ENCODE assay signal across 7 mouse cellular contexts in genomic region chr4:72199571-72200558, GRCm38 (mm10). TPM values are rescaled to one million over a fixed set of nuclear protein-coding genes. Genes with fewer than 3 reads are reported as not detected.
A peak's percentile ranks its signal among the peaks of the same experiment; 100 is the strongest.
DNase-seq lines count a peak whose midpoint lies in the region; TF ChIP-seq lines count a peak whose summit lies in the region.

No protein-coding gene starts in this region.

- TF ChIP-seq EP300 in heart, adult 2 months (IDR thresholded peaks at IDR 0.05; ENCODE audit: insufficient read depth, low read depth, low read length): no peak

- H3K4me1 ChIP-seq in heart, adult 2 months (ENCODE audit: control insufficient read depth, insufficient read depth, low read length): peaks cover 1% of the 10 kb centered on the region
- H3K4me1 ChIP-seq in testis, adult 2 months (ENCODE audit: control insufficient read depth, insufficient read depth, low read length): peaks cover 9% of the 10 kb centered on the region

- peak overlapping the region; percentile 89 for H3K4me3 ChIP-seq in heart, adult 2 months
- H3K4me3 ChIP-seq in testis, adult 2 months (ENCODE audit: control insufficient read depth, low read depth, low read length): peak overlapping the region; percentile 81

- H3K79me2 ChIP-seq in heart, adult 2 months (replicated peaks; ENCODE audit: control insufficient read depth, insufficient read depth, low read length): no peaks in the 10 kb centered on the region

- no peak for TF ChIP-seq CTCF in heart, adult 2 months (IDR thresholded peaks at IDR 0.05)
- TF ChIP-seq CTCF in testis, adult 2 months (IDR thresholded peaks at IDR 0.05; ENCODE audit: control insufficient read depth, insufficient read depth, insufficient replicate concordance, low read depth, low read length): no peak

- H3K36me3 ChIP-seq in heart, adult 2 months (ENCODE audit: control insufficient read depth, insufficient read depth, low read length): peaks cover 17% of the 10 kb centered on the region
- no peaks in the 10 kb centered on the region for H3K36me3 ChIP-seq in testis, adult 2 months (ENCODE audit: control insufficient read depth, insufficient read depth, low read length)

- intact Hi-C loops in heart, adult 2 months (cut with DNase I): loop anchor here (5.0 to 10.0 kb wide), 3 partner anchors 135 to 1665 kb away; partner anchors contain the start of gene Megf9

- no peaks in the 10 kb centered on the region for H3K27me3 ChIP-seq in heart, adult 2 months (ENCODE audit: control insufficient read depth, insufficient read depth, low read length)
- H3K27me3 ChIP-seq in testis, adult 2 months (ENCODE audit: control insufficient read depth, insufficient read depth, low read length): no peaks in the 10 kb centered on the region

- no peak for TF ChIP-seq POLR2A in heart, adult 2 months (IDR thresholded peaks at IDR 0.05; ENCODE audit: insufficient read depth, low read depth, low read length)
- no peak for TF ChIP-seq POLR2A in testis, adult 2 months (IDR thresholded peaks at IDR 0.05; ENCODE audit: control insufficient read depth, low read depth, low read length)

- H3K27ac ChIP-seq in heart, adult 2 months: peak overlapping the region; percentile 90
- peak overlapping the region; percentile 71 for H3K27ac ChIP-seq in testis, adult 2 months (ENCODE audit: control insufficient read depth, insufficient read depth, low read depth, low read length)

- peak; percentile 60 to 62 for DNase-seq in adrenal gland, adult 18-20 months (ENCODE audit: low spot score in 2 of 2)
- peak; percentile 61 for DNase-seq in embryo, embryonic 10 days (ENCODE audit: low spot score)
- peak; percentile 67 to 72 for DNase-seq in heart, adult 2 months
- peak; percentile 8 to 47 for DNase-seq in kidney, adult 8-10 months
- peak; percentile 56 for DNase-seq in liver
- peak; percentile 1 to 24 for DNase-seq in natural killer cell, adult 2 months (ENCODE audit: low spot score in 2 of 2)

- WGBS in heart, adult 2 months: under 1% methylated on average over 102 of the region's 103 CpGs

- peak overlapping the region; percentile 57 for H3K9ac ChIP-seq in heart, adult 2 months (ENCODE audit: low read depth, low read length)

RNA-seq across cellular contexts. Expression of gene Tle1, which starts 0.9 kb away (rescaled TPM):
- 10 to 100 TPM; 42.7 to 44.6 TPM for total RNA-seq in adrenal gland, adult 18-20 months (2021)
- 1 to 10 TPM; 8.2 to 9.5 TPM for total RNA-seq in heart, adult 2 months (2021)
- polyA plus RNA-seq in heart, adult 2 months (2012; rRNA removed): 8.8 and 8.9 TPM in 2 replicates
- 11.4 and 13.5 TPM in 2 replicates for polyA plus RNA-seq in testis, adult 2 months (2012; rRNA removed)

Comparison
In these comparisons a context has a peak if more than half of its experiments do, and no peak if none do; other contexts are left out.
1. Peak in every context shown above with its lines: DNase-seq, H3K4me3 ChIP-seq and H3K27ac ChIP-seq.
2. DNase-seq: peak in every context shown above with its lines; median percentile 70 in heart, adult 2 months; 61 in adrenal gland, adult 18-20 months; 61 in embryo, embryonic 10 days; 56 in liver; 28 in kidney, adult 8-10 months; 12 in natural killer cell, adult 2 months.
3. RNA of gene Tle1, which starts 0.9 kb away (total RNA-seq): 42.7 to 44.6 TPM in adrenal gland, adult 18-20 months; 8.2 to 9.5 TPM in heart, adult 2 months; every median in the first group is over 4 times any median in the second.